Mouse (Mus musculus) megakaryocyte, adult 5-6 weeks (primary cell): ENCODE measurements at regions not wholly inside any gene's neighbourhood (a gene's known extent, or its start where the extent isn't known, plus 50 kb on each side); places are given as distances from the start of the nearest gene placed in this dataset.

Experiments used
- ATAC-seq: 2 replicates; pipeline ENCODE4 v1.8.0; 2016; ENCODE audit warnings: mild to moderate bottlenecking, inconsistent platforms; ENCODE audit not compliant: poor library complexity, severe bottlenecking

DNA sequence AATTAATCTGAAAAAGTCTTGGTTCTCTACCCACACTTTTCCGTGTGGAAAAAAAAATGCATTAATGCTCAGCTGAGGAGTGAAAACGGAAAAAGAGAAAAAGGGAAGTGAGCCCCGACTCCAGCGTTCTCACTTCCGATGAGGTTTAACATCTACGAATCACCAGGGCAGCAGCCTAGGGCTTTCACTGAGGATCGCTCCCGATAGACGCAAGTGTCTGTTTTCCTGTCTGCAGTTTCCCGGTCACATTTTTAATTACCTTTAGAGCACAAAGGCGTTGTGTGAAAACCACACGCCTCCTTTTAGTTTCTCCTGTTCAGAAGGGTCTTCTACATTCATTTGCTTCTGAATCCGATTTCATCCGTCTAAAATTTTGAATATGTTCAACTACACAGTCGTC lies 179.2 kb upstream of the Otx2 start:
- peak; percentile 96 for ATAC-seq

DNA sequence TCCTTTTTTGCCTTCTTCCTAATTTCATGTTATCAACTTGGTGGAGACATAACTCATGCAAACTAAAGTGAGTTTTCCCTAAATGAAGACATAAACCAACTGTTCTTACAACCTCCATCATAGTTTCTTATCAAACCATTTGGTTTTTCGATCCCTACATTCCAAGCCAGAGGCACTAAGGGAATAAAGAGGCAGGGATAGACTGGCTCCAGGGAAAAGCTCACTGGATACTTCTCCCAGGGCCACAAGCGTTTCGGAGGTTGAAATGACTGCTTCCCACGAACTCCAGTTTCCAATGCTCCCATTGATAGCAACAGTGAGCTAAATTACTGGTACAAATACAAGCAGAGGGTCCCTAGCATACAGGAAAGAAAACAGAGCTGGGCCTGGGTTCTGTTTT lies 178.4 kb upstream of the Otx2 start:
- no peak for ATAC-seq

DNA sequence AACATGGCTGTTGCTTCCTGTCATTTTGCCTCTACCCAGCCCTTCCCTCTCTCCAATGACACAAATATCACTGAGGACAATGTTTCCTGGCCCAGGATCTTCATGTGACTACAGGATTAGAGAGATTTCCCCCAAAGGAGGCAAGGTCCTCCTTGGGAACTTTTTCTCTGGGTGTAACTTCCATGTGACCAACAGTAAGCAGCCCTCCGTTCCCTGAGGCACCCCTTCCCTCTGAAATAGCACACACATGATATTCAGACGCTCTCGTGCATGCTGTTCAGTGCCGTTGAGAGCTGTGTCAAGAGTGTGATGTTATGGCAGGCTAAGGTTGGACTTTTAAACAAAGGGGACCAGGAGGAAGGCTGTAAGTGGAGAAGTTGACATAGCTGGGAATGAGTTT lies 169.2 kb upstream of the Otx2 start:
- no peak for ATAC-seq

DNA sequence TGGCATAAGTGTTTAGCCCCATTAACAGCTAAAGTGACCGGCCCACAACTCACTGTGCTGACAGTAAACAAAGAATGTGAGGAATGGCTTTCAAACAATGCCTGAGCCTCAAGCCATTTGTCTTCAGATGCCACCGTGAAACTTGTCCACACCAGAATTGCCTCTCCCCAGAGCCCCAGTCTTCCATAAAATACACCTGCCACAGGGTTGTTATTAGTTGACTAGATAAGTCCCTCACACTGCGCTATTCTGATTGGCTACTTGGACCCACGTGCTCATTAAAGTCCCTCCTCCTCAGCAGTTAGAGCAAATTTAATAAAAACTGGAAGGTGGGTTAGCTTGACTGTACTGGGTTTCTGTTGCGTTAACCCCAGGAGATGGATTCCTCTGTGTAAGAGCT lies 167.7 kb upstream of the Otx2 start:
- no peak for ATAC-seq

DNA sequence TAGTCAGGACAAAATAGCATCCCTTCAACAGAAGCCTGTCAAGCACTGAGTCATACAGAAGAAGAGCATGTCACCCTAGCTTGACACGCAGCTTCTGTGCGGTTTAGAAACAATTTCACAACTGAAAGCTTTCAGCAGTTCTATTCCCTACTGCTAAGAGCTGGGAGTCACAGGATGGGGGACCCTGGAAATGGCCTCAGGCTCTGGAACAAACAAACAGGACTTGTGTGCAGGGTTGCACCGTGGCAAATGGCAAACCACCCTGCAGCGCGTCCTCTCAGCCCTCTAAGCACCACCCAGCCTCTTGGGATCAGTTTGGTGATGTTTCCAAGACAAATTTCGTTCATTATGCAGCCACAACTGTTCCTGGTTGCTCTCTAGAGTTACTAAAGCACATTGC lies 163.6 kb upstream of the Otx2 start:
- ATAC-seq = no peak

- no peak for ATAC-seq
These were observed 162.5 kb upstream of the Otx2 start for GRCm38 (mm10) chr14:48836071-48836470.

- ATAC-seq = no peak
These were observed 160.8 kb upstream of the Otx2 start for GRCm38 (mm10) chr14:48834416-48834815.

- ATAC-seq = no peak
These were observed 152.8 kb upstream of the Otx2 start for GRCm38 (mm10) chr14:48826421-48826820.

- ATAC-seq = no peak
These were observed 150.8 kb upstream of the Otx2 start for GRCm38 (mm10) chr14:48824375-48824774.

DNA sequence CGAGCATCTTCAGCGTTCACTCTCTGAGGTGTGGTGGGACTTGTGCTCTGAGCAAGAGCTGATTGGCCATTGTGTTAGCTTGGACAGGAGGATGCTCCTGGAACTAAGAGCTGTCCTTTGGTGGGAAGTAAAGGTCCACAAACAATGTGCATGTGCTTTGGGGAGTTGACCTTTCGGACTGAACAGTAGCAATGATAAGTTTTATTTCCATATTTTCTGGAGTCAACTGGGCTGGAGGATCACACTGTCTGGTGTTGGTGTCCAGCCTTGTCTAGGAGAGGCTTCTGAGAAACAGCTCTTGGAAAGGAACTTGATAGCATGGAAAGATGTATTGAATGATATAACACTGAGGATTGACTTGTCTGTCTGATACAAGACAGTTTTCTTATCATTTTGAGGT lies 142.3 kb upstream of the Otx2 start:
- ATAC-seq = no peak

DNA sequence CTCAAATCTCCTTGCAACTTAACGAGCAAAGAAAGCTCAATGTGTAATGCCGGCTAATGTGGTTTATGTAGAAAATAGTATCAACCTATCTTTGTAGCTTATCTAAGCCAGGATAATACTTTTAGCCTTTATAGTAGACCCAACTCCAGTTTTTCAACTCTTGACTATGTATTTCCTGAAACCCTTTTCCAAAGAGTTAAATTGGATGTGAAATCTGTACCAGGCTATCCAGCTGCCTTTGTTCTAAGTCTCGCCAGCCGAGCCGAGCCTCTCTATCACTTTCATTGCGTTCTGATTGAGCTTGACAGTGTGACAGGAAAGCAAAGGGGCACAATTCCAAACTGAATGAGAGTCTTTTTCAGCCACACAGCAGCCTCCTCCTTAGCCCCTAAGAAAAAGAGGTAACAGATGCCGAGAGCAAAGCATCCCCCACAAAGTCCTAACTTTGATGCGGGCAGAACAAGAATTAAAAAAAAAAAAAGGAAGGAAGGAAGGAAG lies 141.7 kb upstream of the Otx2 start:
- no peak for ATAC-seq

- no peak for ATAC-seq
These were observed 139.3 kb upstream of the Otx2 start for GRCm38 (mm10) chr14:48812741-48813495.

DNA sequence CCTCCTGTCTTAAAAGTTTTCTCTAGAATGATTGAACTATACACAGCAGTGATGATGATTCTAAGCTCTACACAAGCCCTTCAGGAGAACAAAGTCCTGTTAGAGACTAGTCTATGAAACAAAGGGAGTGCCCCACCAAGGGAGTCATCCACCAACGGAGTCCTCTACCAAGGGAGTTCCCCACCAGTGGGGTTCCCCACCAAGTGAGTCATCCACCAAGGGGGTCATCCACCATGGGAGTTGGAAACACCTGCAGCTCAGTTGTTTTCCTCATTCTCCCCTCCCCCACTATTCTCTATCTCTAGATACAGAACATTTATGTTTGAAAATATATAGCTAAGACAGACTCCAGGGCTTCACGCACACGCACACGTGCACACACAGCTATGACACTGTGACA lies 130.5 kb upstream of the Otx2 start:
- ATAC-seq = no peak

DNA sequence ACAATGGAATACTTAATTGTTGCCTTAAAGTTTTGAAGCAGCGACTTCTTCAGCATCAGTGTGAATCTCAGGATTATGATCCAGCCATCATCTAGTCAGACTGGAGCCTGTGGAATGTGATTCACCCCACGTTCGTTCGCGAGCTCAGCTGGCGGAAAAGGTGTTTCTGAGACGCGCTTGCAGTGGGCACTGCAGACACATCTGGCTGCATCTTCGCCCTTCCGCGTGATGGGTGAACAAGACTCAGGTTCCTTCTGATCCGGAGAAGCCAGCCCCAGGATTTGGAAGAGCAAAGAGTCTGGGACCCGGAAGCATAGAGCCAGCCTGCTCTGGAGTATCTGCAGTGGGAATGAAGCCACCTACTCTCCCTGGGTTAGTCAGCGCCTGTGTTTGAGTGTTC lies 127.7 kb upstream of the Otx2 start:
- no peak for ATAC-seq

- ATAC-seq = no peak
These were observed 127.2 kb upstream of the Otx2 start for GRCm38 (mm10) chr14:48800857-48801256.

DNA sequence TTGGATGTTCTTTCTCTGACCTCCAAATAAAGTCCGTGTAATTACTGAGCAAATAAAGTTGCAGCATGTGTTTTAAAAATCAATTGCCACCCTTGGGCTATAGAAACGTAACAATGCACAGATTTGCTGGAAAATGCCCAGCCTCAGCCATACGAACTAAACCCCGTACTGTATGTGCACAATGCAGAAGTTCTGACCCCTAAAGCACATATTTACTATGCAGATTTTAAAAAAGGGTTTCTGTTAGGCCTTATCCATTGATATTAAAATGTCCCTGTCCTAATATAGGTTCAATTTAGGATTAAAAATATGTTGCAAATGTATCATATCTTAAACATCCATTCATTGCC lies 126.5 kb upstream of the Otx2 start:
- no peak for ATAC-seq

DNA sequence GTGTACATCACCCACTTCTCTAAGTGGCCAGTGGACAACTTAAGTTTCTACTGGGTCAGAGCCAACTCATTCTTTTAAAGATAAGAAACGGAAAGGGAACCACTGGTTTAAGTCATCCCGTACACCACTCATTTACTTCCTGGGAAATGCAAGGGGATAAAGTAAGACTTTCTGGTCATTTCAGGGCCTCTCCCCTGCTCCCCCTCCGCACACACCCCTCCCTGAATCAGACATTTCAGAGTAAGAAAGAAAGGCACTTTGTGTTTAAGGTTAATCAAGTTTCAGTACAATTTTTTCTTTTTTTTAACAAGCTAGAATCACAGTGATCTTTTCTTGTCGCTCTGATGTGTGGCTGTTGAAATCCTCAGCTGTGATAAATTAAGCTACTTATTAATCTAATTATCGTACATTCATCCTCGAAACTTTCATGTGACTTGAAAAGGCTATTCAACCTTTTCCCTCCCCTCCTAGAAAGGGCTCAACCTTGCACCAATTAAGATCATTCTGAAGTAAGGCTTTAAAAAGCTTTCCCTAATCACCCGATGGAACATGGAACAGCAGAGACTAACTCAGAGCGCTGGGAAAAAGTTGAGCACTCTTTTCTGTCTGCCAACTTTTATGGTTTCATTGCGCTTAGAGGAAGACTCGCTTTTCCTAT lies 126.0 kb upstream of the Otx2 start:
- no peak for ATAC-seq

- no peak for ATAC-seq
These were observed 117.9 kb upstream of the Otx2 start for GRCm38 (mm10) chr14:48791507-48791906.

DNA sequence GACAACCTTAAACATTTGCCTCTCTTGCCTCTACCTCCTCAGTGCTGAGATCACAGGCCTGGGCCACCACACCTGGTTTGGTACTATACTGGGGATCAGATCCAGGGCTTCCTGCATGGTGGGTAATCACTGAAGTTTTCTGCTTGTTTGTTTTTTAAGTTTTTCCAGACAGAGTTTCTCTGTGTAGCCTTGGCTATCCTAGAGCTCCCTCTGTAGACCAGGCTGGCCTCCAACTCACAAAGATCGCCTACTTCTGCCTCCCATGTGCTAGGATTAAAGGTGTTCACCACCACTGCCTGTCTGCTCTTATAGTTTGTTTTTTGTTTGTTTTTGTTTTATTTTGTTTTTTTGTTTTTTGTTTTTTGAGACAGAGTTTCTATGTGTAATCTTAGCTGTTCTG lies 105.7 kb upstream of the Otx2 start:
- no peak for ATAC-seq

- ATAC-seq = no peak
These were observed 97.2 kb upstream of the Otx2 start for GRCm38 (mm10) chr14:48770832-48771231.

- ATAC-seq = no peak
These were observed 89.1 kb upstream of the Otx2 start for GRCm38 (mm10) chr14:48762691-48763090.

DNA sequence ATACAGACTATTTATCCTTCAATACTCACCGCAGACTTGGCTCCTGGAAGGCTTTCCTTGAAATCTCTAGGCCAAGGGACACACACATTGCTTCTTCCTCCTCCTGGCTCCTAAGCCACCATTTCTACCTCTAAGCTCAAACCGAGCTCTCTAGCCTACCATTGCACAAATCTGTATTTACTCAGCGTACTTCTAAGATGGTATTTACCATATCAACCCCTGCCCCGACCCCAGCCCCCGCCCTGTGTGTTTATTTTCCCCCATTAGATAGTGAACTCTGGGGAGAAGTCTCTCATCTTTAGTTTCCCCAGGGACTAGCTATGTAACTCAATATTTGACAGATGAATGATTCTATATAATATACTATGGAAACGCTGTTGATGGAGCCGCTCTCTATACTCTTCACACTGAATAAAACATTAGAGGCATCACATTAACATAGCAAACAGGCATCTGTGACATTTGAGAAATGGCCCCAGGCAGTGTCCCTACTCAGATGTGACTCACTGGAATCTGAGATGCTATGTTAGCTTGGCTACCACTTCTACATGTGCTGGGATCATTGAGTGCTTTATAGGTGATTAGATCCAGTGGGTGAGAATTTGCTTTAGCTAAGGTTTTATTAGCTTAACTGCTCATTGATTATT lies 87.5 kb upstream of the Otx2 start:
- ATAC-seq = no peak
